Mouse (Mus musculus): Measurements from ENCODE around the gene 2410015M20Rik. TPM values are rescaled to one million over a fixed set of nuclear protein-coding genes. Genes with fewer than 3 reads are reported as not detected.

Gene 2410015M20Rik
- polyA plus RNA-seq, 1 experiment from 2014 or later: 192 TPM

DNA sequence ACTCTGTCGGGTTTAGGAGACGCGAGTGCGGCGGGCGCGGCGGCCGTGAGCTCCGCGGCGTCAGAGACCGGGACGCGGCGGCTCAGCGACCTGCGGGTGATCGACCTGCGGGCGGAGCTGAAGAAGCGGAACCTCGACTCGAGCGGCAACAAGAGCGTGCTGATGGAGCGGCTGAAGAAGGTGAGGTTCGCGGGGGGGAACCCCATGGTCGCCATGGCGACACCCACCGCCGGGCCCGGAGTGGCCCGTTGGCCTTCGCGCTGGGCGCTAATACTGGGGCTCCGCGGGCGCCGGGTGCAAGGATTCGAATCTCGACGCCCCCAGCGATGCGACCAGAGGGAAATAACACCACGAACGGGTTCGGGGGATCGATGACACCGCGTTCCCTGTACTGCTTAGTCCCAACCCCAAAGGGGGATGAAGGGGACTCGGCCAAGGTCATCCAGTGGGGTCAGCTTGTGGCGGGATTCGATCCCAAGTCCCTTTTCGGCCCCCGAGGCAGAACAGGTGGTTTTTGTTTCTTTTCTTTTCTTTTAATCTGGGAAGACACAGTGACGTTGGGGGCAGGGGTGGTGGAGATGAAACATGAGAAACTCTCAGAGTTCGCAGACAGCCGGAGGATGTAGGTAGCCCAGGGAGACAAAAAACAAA, 24.3 kb downstream of the 2410015M20Rik start:
- ATAC-seq (ENCODE audit: low FRiP score, low read depth): peak; percentile 19
- Histone ChIP-seq H3K9ac (peak overlapping the region; percentile 84), H3K27me3 (replicated peaks) (no peaks in the 10 kb centered on the region), H3K4me2 (replicated peaks) (peak overlapping the region; percentile 85), H3K9me3 (no peaks in the 10 kb centered on the region), H3K27ac (peak overlapping the region; percentile 59), H3K36me3 (peaks cover 68% of the 10 kb centered on the region), H3K4me3 (peak overlapping the region; percentile 89), H3K4me1 (peaks cover 57% of the 10 kb centered on the region)
- WGBS: under 1% methylated on average over 61 of the region's 61 CpGs

DNA sequence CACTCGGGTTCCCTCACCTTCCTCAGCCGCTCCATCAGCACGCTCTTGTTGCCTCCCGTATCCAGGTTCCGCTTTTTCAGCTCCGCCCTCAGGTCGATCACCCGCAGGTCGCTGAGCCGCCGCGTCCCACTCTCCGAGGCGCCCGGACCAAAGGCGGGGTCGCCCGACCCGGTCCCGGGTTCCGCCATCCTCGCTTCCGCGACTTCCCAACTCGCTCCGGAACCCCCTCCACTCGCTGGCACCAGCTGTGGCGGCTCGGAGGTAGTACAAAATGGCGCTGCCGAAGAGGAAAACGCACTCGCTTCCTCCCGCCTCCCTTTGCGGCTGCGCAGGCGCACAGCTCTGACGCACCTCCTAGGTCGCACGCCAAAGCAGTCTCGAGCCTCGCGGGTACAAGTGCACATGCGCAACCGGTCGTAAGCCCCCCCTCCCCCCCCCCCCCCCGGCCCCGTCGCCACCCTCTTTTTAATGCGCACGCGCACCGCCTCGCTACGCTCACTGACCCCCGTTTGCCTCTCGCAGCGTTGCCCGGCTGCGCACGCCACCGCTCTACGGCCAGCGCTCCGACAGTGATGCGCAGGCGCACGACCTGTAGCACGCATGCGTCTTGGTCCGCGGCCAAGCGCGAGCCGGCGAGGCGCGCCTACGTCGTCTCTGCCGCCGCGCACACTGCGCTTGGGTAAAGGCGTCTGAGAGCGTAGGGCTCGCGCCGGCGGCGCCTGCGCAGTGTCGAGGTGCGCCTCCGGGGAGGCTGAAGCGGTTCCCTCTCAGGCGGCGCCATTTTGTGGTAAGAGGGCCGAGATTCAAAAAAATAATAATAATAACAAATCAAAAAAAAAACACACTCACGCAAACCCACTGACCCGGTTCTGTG, 25.1 kb downstream of the 2410015M20Rik start, which contains the start of the genes Safb2 and Safb:
TSS of gene Safb2 (minus strand) at position 329 of the 874 bp plus-strand sequence.
TSS of gene Safb (plus strand) at position 569 of the 874 bp plus-strand sequence.
- H3K9me3 ChIP-seq: no peaks in the 10 kb centered on the region
- peak within 1 kb of the TSS; percentile 69 for H3K27ac ChIP-seq
- peak; percentile 96 for ATAC-seq (ENCODE audit: low FRiP score, low read depth)
- peak within 1 kb of the TSS; percentile 89 for H3K4me3 ChIP-seq
- H3K4me2 ChIP-seq (replicated peaks): peak within 1 kb of the TSS; percentile 85
- WGBS: under 1% methylated on average over 93 of the region's 101 CpGs
- peaks cover 53% of the 10 kb centered on the region for H3K4me1 ChIP-seq
- no peaks in the 10 kb centered on the region for H3K27me3 ChIP-seq (replicated peaks)
- H3K9ac ChIP-seq: peak within 1 kb of the TSS; percentile 88
- peaks cover 68% of the 10 kb centered on the region for H3K36me3 ChIP-seq

GRCm38 (mm10) chr17:56583611-56584256, 25.8 kb downstream of the 2410015M20Rik start:
- peak overlapping the region; percentile 89 for H3K4me3 ChIP-seq
- 4% methylated on average over 33 of the region's 33 CpGs for WGBS
- peaks cover 53% of the 10 kb centered on the region for H3K4me1 ChIP-seq
- H3K9me3 ChIP-seq: no peaks in the 10 kb centered on the region
- H3K4me2 ChIP-seq (replicated peaks): peak overlapping the region; percentile 74
- no peaks in the 10 kb centered on the region for H3K27me3 ChIP-seq (replicated peaks)
- peaks cover 67% of the 10 kb centered on the region for H3K36me3 ChIP-seq
- peak overlapping the region; percentile 69 for H3K27ac ChIP-seq
- ATAC-seq (ENCODE audit: low FRiP score, low read depth): no peak; the same call in 1 of the 2 replicates
- peak overlapping the region; percentile 88 for H3K9ac ChIP-seq

GRCm38 (mm10) chr17:56583071-56583470, 26.5 kb downstream of the 2410015M20Rik start:
- H3K9me3 ChIP-seq: no peaks in the 10 kb centered on the region
- WGBS: 74% methylated on average over 1 of the region's 1 CpGs
- H3K27ac ChIP-seq: no peak overlapping the region
- H3K4me2 ChIP-seq (replicated peaks): peak overlapping the region; percentile 74
- no peaks in the 10 kb centered on the region for H3K27me3 ChIP-seq (replicated peaks)
- H3K9ac ChIP-seq: peak overlapping the region; percentile 88
- ATAC-seq (ENCODE audit: low FRiP score, low read depth): no peak
- H3K4me1 ChIP-seq: peaks cover 53% of the 10 kb centered on the region
- peak overlapping the region; percentile 89 for H3K4me3 ChIP-seq
- peaks cover 67% of the 10 kb centered on the region for H3K36me3 ChIP-seq

DNA sequence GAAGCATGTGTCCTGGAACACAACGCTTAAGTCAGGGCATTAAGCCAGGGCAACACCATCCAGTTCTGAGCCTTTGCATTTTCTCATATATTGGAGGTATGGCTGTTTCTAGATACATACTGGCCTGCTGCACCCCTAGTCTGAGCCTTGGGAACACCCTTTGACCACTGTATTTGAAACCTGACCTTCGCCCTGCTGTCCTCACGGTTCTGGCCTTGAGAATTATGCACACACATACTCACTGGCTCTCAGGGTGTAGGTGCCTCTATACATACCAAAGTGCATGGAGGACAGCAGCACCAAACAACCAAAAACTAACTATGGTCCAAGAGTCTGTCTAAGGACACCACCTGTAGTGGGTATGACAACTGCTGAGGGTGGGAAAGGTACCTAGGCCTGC, 36.6 kb downstream of the 2410015M20Rik start:
- ATAC-seq (ENCODE audit: low FRiP score, low read depth): no peak
- Histone ChIP-seq H3K9ac (no peak overlapping the region), H3K27ac (no peak overlapping the region), H3K4me2 (replicated peaks) (no peak overlapping the region), H3K36me3 (peaks cover 91% of the 10 kb centered on the region), H3K9me3 (no peaks in the 10 kb centered on the region), H3K27me3 (replicated peaks) (no peaks in the 10 kb centered on the region), H3K4me1 (peaks cover 3% of the 10 kb centered on the region; the same call in 1 of the 2 replicates), H3K4me3 (no peak overlapping the region)
- WGBS: 91% methylated on average over 3 of the region's 3 CpGs

DNA sequence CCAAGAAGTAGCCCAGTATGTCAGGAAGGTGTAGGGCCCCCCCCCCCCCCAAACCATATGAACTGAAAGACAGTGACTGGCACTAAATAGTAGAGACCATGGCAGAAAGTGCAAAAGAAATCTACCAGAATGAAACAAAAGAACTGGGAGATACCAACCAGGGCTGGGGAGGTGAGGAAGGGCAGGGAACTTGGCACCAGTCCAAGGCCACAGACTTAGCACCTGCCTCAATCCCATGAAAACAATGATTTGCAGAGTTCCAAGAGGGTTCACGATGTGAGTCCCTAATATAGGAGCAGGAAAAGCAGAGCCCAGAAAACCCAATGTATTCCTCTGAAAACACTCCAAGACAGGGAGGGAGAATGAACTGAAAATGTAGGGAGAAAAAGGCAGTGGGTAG, 37.4 kb downstream of the 2410015M20Rik start:
- Histone ChIP-seq H3K27me3 (replicated peaks) (no peaks in the 10 kb centered on the region), H3K9ac (no peak overlapping the region), H3K9me3 (no peaks in the 10 kb centered on the region), H3K4me3 (no peak overlapping the region), H3K27ac (no peak overlapping the region), H3K4me2 (replicated peaks) (no peak overlapping the region), H3K4me1 (peaks cover 3% of the 10 kb centered on the region; the same call in 1 of the 2 replicates), H3K36me3 (peaks cover 91% of the 10 kb centered on the region)
- 57% methylated on average over 1 of the region's 1 CpGs for WGBS
- 0 out of 2 replicates have a peak, but pooled peaks have one; percentile 29 for ATAC-seq (ENCODE audit: low FRiP score, low read depth)

GRCm38 (mm10) chr17:56570287-56570686, 39.3 kb downstream of the 2410015M20Rik start:
- Histone ChIP-seq H3K27me3 (replicated peaks) (no peaks in the 10 kb centered on the region), H3K9ac (no peak overlapping the region), H3K9me3 (no peaks in the 10 kb centered on the region), H3K4me3 (no peak overlapping the region), H3K4me1 (peaks cover 3% of the 10 kb centered on the region; the same call in 1 of the 2 replicates), H3K4me2 (replicated peaks) (no peak overlapping the region), H3K36me3 (peaks cover 95% of the 10 kb centered on the region), H3K27ac (no peak overlapping the region)
- WGBS: 94% methylated on average over 4 of the region's 4 CpGs
- ATAC-seq (ENCODE audit: low FRiP score, low read depth): no peak

GRCm38 (mm10) chr17:56567370-56567769, 42.2 kb downstream of the 2410015M20Rik start:
- no peak overlapping the region for H3K9ac ChIP-seq

GRCm38 (mm10) chr17:56566918-56567317, 42.7 kb downstream of the 2410015M20Rik start:
- Histone ChIP-seq H3K27ac (no peak overlapping the region), H3K9ac (no peak overlapping the region), H3K9me3 (no peaks in the 10 kb centered on the region), H3K27me3 (replicated peaks) (no peaks in the 10 kb centered on the region), H3K4me3 (no peak overlapping the region), H3K36me3 (peaks cover 98% of the 10 kb centered on the region), H3K4me1 (no peaks in the 10 kb centered on the region), H3K4me2 (replicated peaks) (no peak overlapping the region)
- ATAC-seq (ENCODE audit: low FRiP score, low read depth): no peak
- WGBS: 88% methylated on average over 5 of the region's 5 CpGs

More at GRCm38 (mm10) chr17:56567370-56567769, 42.2 kb downstream of the 2410015M20Rik start:
- Histone ChIP-seq H3K4me1 (no peaks in the 10 kb centered on the region), H3K4me3 (no peak overlapping the region), H3K4me2 (replicated peaks) (no peak overlapping the region), H3K36me3 (peaks cover 97% of the 10 kb centered on the region), H3K9me3 (no peaks in the 10 kb centered on the region), H3K27ac (no peak overlapping the region), H3K27me3 (replicated peaks) (no peaks in the 10 kb centered on the region)
- no peak for ATAC-seq (ENCODE audit: low FRiP score, low read depth)
- over 99% methylated on average over 4 of the region's 4 CpGs for WGBS

GRCm38 (mm10) chr17:56566293-56566692, 43.3 kb downstream of the 2410015M20Rik start:
- H3K4me3 ChIP-seq: no peak overlapping the region
- no peaks in the 10 kb centered on the region for H3K4me1 ChIP-seq
- peaks cover 98% of the 10 kb centered on the region for H3K36me3 ChIP-seq
- no peak for ATAC-seq (ENCODE audit: low FRiP score, low read depth)
- H3K27ac ChIP-seq: no peak overlapping the region
- 96% methylated on average over 29 of the region's 29 CpGs for WGBS
- H3K9me3 ChIP-seq: no peaks in the 10 kb centered on the region
- no peak overlapping the region for H3K4me2 ChIP-seq (replicated peaks)
- H3K9ac ChIP-seq: no peak overlapping the region
- H3K27me3 ChIP-seq (replicated peaks): no peaks in the 10 kb centered on the region

GRCm38 (mm10) chr17:56561866-56562265, 47.7 kb downstream of the 2410015M20Rik start:
- H3K9me3 ChIP-seq: no peaks in the 10 kb centered on the region
- WGBS: 99% methylated on average over 2 of the region's 2 CpGs
- H3K4me1 ChIP-seq: no peaks in the 10 kb centered on the region
- H3K36me3 ChIP-seq: peaks cover 61% of the 10 kb centered on the region
- H3K4me2 ChIP-seq (replicated peaks): no peak overlapping the region
- H3K9ac ChIP-seq: no peak overlapping the region
- H3K4me3 ChIP-seq: no peak overlapping the region
- H3K27ac ChIP-seq: no peak overlapping the region
- no peak for ATAC-seq (ENCODE audit: low FRiP score, low read depth)
- H3K27me3 ChIP-seq (replicated peaks): no peaks in the 10 kb centered on the region

DNA sequence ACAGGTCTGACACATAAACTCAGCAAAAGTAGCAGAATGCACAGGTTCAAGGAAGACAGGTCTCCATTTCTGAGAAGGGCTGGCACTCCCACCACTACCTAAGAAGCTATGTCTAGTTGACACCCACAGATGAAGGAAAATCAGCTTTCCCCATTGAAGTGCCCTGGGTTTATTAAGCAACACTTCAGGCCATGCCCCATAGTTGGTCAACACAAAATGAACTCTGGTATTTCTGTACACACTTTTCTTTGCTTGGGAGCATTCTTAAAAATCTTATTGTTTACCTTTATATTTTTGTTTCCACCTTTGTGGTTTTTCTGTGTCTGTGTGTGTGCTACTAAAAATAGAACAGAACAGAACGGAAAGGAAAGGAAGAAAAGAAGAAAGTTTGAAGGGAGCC, 49.4 kb downstream of the 2410015M20Rik start:
- Histone ChIP-seq H3K4me3 (no peak overlapping the region), H3K27me3 (replicated peaks) (no peaks in the 10 kb centered on the region), H3K4me2 (replicated peaks) (no peak overlapping the region), H3K36me3 (peaks cover 44% of the 10 kb centered on the region), H3K27ac (no peak overlapping the region), H3K9me3 (no peaks in the 10 kb centered on the region), H3K4me1 (no peaks in the 10 kb centered on the region), H3K9ac (no peak overlapping the region)
- ATAC-seq (ENCODE audit: low FRiP score, low read depth): no peak
- 87% methylated on average over 1 of the region's 1 CpGs for WGBS

Data from neural tube, embryonic 12.5 days (tissue).